Mouse (Mus musculus): ENCODE measurements at regions not wholly inside any gene's neighbourhood (a gene's known extent, or its start where the extent isn't known, plus 50 kb on each side); places are given as distances from the start of the nearest gene placed in this dataset.

GRCm38 (mm10) chr13:51937898-51938297 lies 91.4 kb downstream of the Gadd45g start:
- TF ChIP-seq CTCF (IDR thresholded peaks at IDR 0.05; ENCODE audit: control insufficient read depth, insufficient read depth, insufficient replicate concordance, low read depth, low read length) (no peak), POLR2A (IDR thresholded peaks at IDR 0.05; ENCODE audit: control insufficient read depth, low read depth, low read length) (no peak)
